Mouse (Mus musculus) urinary bladder, postnatal 10 days (tissue): ENCODE data around the gene Pbrm1.

Experiments used
- DNase-seq: peaks from one replicate; pipeline ENCODE4 v3.0.0; 2022; ENCODE audit warnings: low spot score

Gene Pbrm1

DNA sequence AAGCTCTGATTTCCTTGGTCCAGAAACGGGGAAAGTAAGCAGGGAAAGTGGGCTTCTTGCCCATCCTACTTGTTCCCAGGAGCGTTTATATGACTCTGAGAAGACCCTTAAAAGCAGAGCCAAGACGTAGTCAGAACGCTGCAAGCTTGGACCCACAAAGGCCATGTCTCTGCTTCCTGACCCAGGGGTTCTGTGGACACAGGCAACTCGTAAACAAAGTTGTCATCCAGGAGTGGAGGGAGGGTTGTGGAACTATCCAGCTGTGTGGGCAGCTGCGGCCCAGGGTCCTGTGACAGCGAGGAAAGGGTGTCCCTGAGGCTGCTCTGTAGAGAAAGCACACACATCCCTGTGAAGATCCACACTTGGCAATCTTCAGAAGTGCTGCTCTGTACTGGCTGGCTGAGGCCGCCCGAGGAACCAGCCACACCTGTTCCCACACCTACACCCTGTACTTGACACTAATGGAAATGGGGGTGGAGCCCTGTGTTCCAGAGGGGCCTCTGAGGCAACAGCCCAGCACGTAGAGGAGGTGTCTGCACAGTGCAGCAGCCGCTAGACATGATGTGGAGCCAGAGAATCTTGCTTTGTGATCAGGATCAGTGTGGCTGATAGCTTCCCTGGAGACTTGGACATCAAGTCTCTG lies 114.2 kb downstream of the Pbrm1 start:
- no peak for DNase-seq

- no peak for DNase-seq
Measured at GRCm38 (mm10) chr14:31134015-31135000, 115.4 kb downstream of the Pbrm1 start.

GRCm38 (mm10) chr14:31135495-31136410 lies 116.8 kb downstream of the Pbrm1 start:
- peak; percentile 9 for DNase-seq

GRCm38 (mm10) chr14:31136411-31137280 lies 117.7 kb downstream of the Pbrm1 start:
- DNase-seq = no peak

- DNase-seq = no peak
Measured at GRCm38 (mm10) chr14:31137281-31137595, 118.3 kb downstream of the Pbrm1 start.

GRCm38 (mm10) chr14:31137791-31138190 lies 118.9 kb downstream of the Pbrm1 start:
- peak; percentile 4 for DNase-seq

- peak; percentile 6 for DNase-seq
Measured at GRCm38 (mm10) chr14:31138219-31138896, 119.4 kb downstream of the Pbrm1 start.

DNA sequence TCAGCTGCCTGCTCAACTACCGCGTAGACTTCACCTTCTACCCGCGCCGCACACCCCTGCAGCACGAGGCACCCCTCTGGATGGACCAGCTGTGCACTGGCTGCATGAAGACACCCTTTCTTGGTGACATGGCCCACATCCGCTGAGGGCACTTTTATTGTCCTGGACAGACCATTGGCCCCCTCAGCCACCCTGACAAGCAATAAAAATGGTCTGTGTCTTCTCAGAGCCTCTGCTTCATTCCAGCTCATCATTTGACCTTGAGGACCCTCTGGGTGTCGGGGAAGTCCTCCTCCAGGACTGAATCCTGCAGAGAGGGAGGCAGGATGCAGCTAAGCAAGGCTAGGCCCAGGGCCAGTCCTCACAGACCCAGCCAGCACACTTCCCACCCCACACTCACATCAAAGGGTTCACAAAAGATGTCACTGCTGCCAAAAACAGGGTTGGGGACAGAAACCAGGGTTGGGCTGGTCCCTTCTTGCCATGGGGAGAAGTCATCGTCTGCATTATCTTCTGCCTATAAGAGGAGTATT lies 120.0 kb downstream of the Pbrm1 start:
- DNase-seq = no peak

GRCm38 (mm10) chr14:31139666-31140065 lies 120.7 kb downstream of the Pbrm1 start:
- DNase-seq = no peak

GRCm38 (mm10) chr14:31140141-31140540 lies 121.2 kb downstream of the Pbrm1 start:
- no peak for DNase-seq

GRCm38 (mm10) chr14:31141011-31141410 lies 122.1 kb downstream of the Pbrm1 start:
- no peak for DNase-seq

DNA sequence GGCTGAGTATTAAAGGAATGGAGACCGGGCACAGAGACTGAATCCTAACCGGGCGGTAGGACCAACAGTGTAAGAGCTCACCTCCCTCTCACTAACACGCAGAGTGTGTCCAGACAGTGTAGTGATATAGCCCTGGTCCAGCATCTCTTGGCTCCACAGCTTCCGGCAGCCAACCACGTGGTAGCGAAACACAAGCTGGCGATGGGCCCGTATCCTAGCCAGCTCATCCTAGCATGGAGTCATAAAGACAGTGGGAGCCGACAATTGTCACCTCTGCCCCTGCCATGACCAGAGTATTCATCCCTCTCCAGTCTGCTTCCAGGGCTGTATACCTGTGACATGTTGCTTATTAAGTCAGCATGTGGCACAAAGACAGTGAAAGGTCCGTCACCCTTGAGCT lies 126.8 kb downstream of the Pbrm1 start:
- DNase-seq = no peak

- no peak for DNase-seq
Measured at GRCm38 (mm10) chr14:31160196-31161150, 141.5 kb downstream of the Pbrm1 start.

- DNase-seq = no peak
Measured at GRCm38 (mm10) chr14:31161191-31161590, 142.3 kb downstream of the Pbrm1 start.

GRCm38 (mm10) chr14:31161638-31162037 lies 142.7 kb downstream of the Pbrm1 start:
- DNase-seq = no peak

GRCm38 (mm10) chr14:31164067-31164466 lies 145.1 kb downstream of the Pbrm1 start:
- no peak for DNase-seq

- DNase-seq = no peak
Measured at GRCm38 (mm10) chr14:31165010-31165409, 146.1 kb downstream of the Pbrm1 start.

DNA sequence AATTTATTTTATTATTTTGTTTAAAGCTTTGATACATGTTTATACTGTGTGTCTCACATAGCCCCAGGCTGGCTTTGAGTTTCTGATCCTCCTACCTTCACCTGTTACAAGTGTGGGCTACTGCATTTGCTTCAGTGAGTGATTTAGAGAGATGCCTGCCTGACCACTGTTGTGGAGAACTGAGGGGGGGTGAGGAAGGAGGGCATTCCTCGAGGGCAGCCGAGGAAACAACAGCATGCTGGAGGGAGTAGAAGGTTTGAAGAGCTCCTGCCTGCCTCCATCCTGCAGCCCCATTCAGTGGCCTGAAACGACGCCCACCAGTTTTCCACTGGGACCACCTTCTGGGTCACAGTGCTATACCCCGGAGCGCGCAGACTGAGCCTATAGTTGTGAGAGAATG lies 146.5 kb downstream of the Pbrm1 start:
- no peak for DNase-seq

DNA sequence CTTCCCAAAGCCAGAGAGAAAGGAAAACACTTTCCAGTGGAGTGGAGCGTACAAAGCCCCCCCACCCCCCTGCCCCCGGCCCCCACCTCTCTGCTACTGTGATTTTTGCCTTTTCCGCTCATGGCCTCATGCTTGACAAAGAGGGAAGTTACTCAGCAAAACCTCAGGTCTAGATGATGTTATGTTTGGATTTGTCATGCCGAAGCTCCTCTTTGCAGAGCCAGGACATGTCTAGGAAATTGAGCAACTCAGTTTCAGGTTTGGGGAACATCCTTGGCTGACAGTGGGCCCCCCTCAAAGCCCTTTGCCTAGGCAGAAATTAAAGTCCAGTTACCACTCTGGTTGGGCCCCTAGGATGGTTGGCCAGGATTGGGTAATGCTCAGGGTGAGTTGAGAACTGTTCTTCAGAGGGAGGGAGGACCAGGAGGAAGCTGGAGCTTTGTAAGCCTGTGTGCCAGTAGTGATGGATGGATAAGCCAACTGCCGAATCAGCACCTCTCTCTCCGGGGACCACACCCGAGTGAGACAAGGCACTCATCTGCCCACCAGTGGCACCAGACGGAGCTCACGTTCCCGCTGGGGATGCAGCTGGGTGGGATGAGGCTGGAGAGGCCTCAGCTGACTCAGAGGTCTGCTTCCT lies 147.2 kb downstream of the Pbrm1 start:
- no peak for DNase-seq
